32 mouse cellular contexts compared by ENCODE assay signal in genomic region chr12:108737838-108738237, GRCm38 (mm10). TPM values are rescaled to one million over a fixed set of nuclear protein-coding genes. Genes with fewer than 3 reads are reported as not detected.
"Had no signal": no experiment of that assay in that cellular context is flagged by ENCODE, and none has a peak within 500 bp of the region (broad histone marks: within the 10 kb centered on the region; RNA-seq: fewer than 3 reads in every experiment).

No protein-coding gene starts in this region.

- H3K4me3 ChIP-seq: limb, embryonic 10.5 days; limb, embryonic 12.5 days; limb, embryonic 13.5 days; limb, embryonic 15.5 days; liver, embryonic 12.5 days; liver, embryonic 13.5 days; liver, embryonic 15.5 days; lung, embryonic 15.5 days; megakaryocyte, embryonic 14.5 days; midbrain, embryonic 10.5 days; midbrain, embryonic 12.5 days; midbrain, embryonic 13.5 days; midbrain, embryonic 15.5 days; myocyte; neural tube, embryonic 12.5 days had no signal

- H3K27me3 ChIP-seq: limb, embryonic 12.5 days; limb, embryonic 13.5 days; limb, embryonic 15.5 days; liver, embryonic 12.5 days; liver, embryonic 13.5 days; liver, embryonic 15.5 days; lung, embryonic 15.5 days; midbrain, embryonic 12.5 days; midbrain, embryonic 13.5 days; midbrain, embryonic 15.5 days; neural tube, embryonic 12.5 days had no signal

- H3K9me3 ChIP-seq: limb, embryonic 10.5 days; limb, embryonic 13.5 days; limb, embryonic 15.5 days; liver, embryonic 12.5 days; liver, embryonic 13.5 days; liver, embryonic 15.5 days; lung, embryonic 15.5 days; megakaryocyte, embryonic 14.5 days; midbrain, embryonic 10.5 days; midbrain, embryonic 12.5 days; midbrain, embryonic 13.5 days; midbrain, embryonic 15.5 days; neural tube, embryonic 12.5 days had no signal

- H3K36me3 ChIP-seq: limb, embryonic 10.5 days; limb, embryonic 12.5 days; limb, embryonic 13.5 days; limb, embryonic 15.5 days; liver, embryonic 12.5 days; liver, embryonic 13.5 days; liver, embryonic 15.5 days; lung, embryonic 15.5 days; midbrain, embryonic 10.5 days; midbrain, embryonic 12.5 days; midbrain, embryonic 13.5 days; midbrain, embryonic 15.5 days; neural tube, embryonic 12.5 days had no signal

- H3K4me2 ChIP-seq: limb, embryonic 12.5 days; limb, embryonic 13.5 days; limb, embryonic 15.5 days; liver, embryonic 11.5 days; liver, embryonic 12.5 days; liver, embryonic 13.5 days; liver, embryonic 15.5 days; lung, embryonic 14.5 days; lung, embryonic 15.5 days; midbrain, embryonic 11.5 days; midbrain, embryonic 12.5 days; midbrain, embryonic 13.5 days; midbrain, embryonic 15.5 days; neural tube, embryonic 12.5 days had no signal

- ATAC-seq: liver, embryonic 12.5 days; liver, postnatal 0 days; lung, postnatal 0 days; midbrain, embryonic 13.5 days; midbrain, embryonic 15.5 days; midbrain, embryonic 16.5 days had no signal

- H3K9ac ChIP-seq: limb, embryonic 12.5 days; limb, embryonic 13.5 days; limb, embryonic 15.5 days; liver, embryonic 12.5 days; liver, embryonic 13.5 days; liver, embryonic 14.5 days; liver, embryonic 15.5 days; liver, postnatal 0 days; lung, embryonic 14.5 days; lung, embryonic 15.5 days; midbrain, embryonic 12.5 days; midbrain, embryonic 13.5 days; midbrain, embryonic 15.5 days; neural tube, embryonic 12.5 days had no signal

- DNase-seq: left cerebral cortex, postnatal 4 days; liver; liver, embryonic 13.5 days; liver, postnatal 0 days; lung, adult 18-20 months; lung, adult 2 months; lung, embryonic 14.5 days; lung, postnatal 10 days; lung, postnatal 14 days; lung, postnatal 36 days; lung, postnatal 4 days; midbrain, embryonic 14.5 days had no signal

- H3K27ac ChIP-seq: limb, embryonic 10.5 days; limb, embryonic 12.5 days; limb, embryonic 13.5 days; limb, embryonic 15.5 days; liver, embryonic 12.5 days; liver, embryonic 13.5 days; liver, embryonic 14.5 days; liver, embryonic 15.5 days; lung, embryonic 15.5 days; macrophage; midbrain, embryonic 10.5 days; midbrain, embryonic 12.5 days; midbrain, embryonic 13.5 days; midbrain, embryonic 15.5 days; neural tube, embryonic 12.5 days had no signal

- H3K4me1 ChIP-seq: limb, embryonic 10.5 days; limb, embryonic 12.5 days; limb, embryonic 13.5 days; limb, embryonic 15.5 days; liver, embryonic 12.5 days; liver, embryonic 13.5 days; liver, embryonic 15.5 days; lung, embryonic 15.5 days; megakaryocyte, embryonic 14.5 days; midbrain, embryonic 10.5 days; midbrain, embryonic 12.5 days; midbrain, embryonic 13.5 days; midbrain, embryonic 15.5 days; neural tube, embryonic 12.5 days had no signal

RNA-seq across cellular contexts. Expression of gene Degs2, which starts 35.7 kb away (rescaled TPM):
- polyA plus RNA-seq: macrophage had no signal
